Mouse (Mus musculus) hindbrain, embryonic 15.5 days (tissue): ENCODE measurements around the gene Cntn6. TPM values are rescaled to one million over a fixed set of nuclear protein-coding genes. Genes with fewer than 3 reads are reported as not detected.

Experiments used
- ATAC-seq: fragments of 200-750 bp; cut with Nextera tagmentation; 2 replicates; pipeline ENCODE4 v1.8.0; 2017; ENCODE audit warnings: low read depth, moderate number of reproducible peaks, moderate TSS enrichment; ENCODE audit not compliant: low FRiP score
- H3K27ac ChIP-seq: fragments of 300-500 bp; sonication (generic); replicated peaks from 2 replicates; pipeline ENCODE4 v1.5.1; 2015; ENCODE audit warnings: mild to moderate bottlenecking, inconsistent platforms
- H3K27me3 ChIP-seq: fragments of 300-500 bp; sonication (generic); 2 replicates; pipeline ENCODE4 v1.6.1; 2015; ENCODE audit warnings: control low read depth, inconsistent platforms
- H3K36me3 ChIP-seq: fragments of 300-500 bp; sonication (generic); 2 replicates; pipeline ENCODE4 v1.6.1; 2015; ENCODE audit warnings: control low read depth, inconsistent platforms
- H3K4me1 ChIP-seq: fragments of 300-500 bp; sonication (generic); replicated peaks from 2 replicates; pipeline ENCODE4 v1.6.1; 2015; ENCODE audit warnings: control low read depth, inconsistent platforms
- H3K4me2 ChIP-seq: fragments of 300-500 bp; sonication (generic); 2 replicates; pipeline ENCODE4 v1.6.1; 2015; ENCODE audit warnings: moderate library complexity, mild to moderate bottlenecking, inconsistent platforms
- H3K4me3 ChIP-seq: fragments of 300-500 bp; sonication (generic); 2 replicates; pipeline ENCODE4 v1.5.1; 2015; ENCODE audit warnings: mild to moderate bottlenecking, inconsistent platforms
- H3K9ac ChIP-seq: fragments of 300-500 bp; sonication (generic); 2 replicates; pipeline ENCODE4 v1.6.1; 2015; ENCODE audit warnings: inconsistent platforms
- H3K9me3 ChIP-seq: fragments of 300-500 bp; sonication (generic); 2 replicates; pipeline ENCODE4 v1.6.1; 2016; ENCODE audit warnings: control low read depth, inconsistent platforms
- WGBS: fragments of 180-500 bp; shearing (Covaris S2); methylation state at CpG from one replicate; pipeline ENCODE4 v1.1.7; 2015; 5-methylcytosine and 5-hydroxymethylcytosine counted together
- polyA plus RNA-seq: library from polyadenylated mRNA; unstranded; fragments of >200 nt; fragmentation: Nextera tagmentation; extraction: Ambion mirVana; gene quantifications from 2 replicates; pipeline ENCODE4 v1.2.1, GENCODE M21; 2015

Cntn6 gene
- polyA plus RNA-seq, 1 experiment from 2014 or later: 12.7 TPM

DNA sequence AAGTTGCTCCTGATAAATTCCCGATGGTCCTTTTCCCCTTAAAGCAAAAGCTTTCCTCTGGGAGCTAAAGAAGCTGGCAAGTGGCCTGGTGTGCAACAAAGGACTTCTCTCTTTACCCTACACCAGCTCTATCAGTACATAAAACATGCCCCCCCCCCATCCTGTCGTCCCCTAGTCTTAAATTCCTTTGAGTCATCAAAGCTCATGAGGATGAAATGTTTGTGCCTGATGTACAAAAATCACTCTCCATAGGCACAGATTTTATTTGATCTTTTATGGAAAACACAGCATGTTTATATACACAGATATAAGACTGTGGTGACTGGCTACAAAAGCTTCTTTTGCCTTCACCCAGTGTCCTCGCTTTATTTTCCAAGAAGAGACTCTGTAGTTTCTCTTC lies 112.6 kb downstream of the Cntn6 start:
- Histone ChIP-seq H3K36me3 (no peaks in the 10 kb centered on the region), H3K27ac (no peak overlapping the region), H3K9me3 (no peaks in the 10 kb centered on the region), H3K9ac (no peak overlapping the region), H3K4me2 (no peak overlapping the region), H3K4me1 (0 out of 2 replicates have a peak, but pooled peaks cover 3% of the 10 kb centered on the region), H3K4me3 (no peak overlapping the region), H3K27me3 (no peaks in the 10 kb centered on the region)
- 36% methylated on average over 3 of the region's 3 CpGs for WGBS
- no peak for ATAC-seq

DNA sequence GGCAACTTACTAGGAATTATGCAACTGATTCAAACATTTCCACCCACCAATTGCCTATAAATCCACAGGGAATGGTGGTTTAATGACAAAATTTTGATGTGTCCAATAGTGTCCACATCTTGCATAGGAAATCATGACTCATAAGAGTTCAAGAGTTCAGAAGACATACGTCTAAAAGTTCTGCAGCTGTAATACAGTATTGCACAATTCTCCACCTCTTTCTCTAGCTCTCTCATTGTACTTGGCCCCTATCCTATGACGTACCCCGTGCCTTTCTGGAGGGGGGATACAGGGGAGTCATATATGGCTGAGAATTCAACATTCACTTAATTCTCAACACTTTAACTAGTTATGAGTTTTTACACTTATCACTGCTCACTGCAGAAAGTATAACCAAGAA lies 160.9 kb downstream of the Cntn6 start:
- ATAC-seq: no peak
- WGBS: 87% methylated on average over 3 of the region's 3 CpGs
- no peaks in the 10 kb centered on the region for H3K9me3 ChIP-seq
- H3K4me2 ChIP-seq: no peak overlapping the region
- H3K27ac ChIP-seq: no peak overlapping the region
- H3K27me3 ChIP-seq: no peaks in the 10 kb centered on the region
- H3K4me1 ChIP-seq: no peaks in the 10 kb centered on the region
- H3K9ac ChIP-seq: no peak overlapping the region
- no peak overlapping the region for H3K4me3 ChIP-seq
- no peaks in the 10 kb centered on the region for H3K36me3 ChIP-seq

DNA sequence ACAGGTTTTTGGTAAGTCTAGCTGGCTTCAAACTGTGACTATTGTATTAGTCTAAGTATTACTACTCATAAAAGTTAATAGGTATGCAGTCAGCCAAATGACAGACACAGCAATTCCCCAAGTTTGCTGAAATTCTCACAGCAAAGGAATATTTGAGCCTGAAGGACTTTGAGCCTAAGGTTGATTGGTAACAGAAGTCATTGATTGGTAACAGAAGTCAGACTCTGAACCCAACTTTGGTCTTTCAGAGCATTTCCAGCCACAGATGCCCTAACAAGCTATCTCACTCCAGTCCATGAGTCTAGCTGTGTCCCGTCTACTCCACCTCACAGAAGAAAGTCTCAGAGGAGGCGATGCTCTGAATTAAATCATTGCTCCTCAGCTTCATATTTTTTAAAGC lies 176.1 kb downstream of the Cntn6 start:
- Histone ChIP-seq H3K4me2 (no peak overlapping the region), H3K36me3 (no peaks in the 10 kb centered on the region), H3K4me3 (no peak overlapping the region), H3K9me3 (no peaks in the 10 kb centered on the region), H3K27me3 (no peaks in the 10 kb centered on the region), H3K9ac (no peak overlapping the region), H3K4me1 (no peaks in the 10 kb centered on the region), H3K27ac (no peak overlapping the region)
- WGBS: 96% methylated on average over 2 of the region's 2 CpGs
- no peak for ATAC-seq

DNA sequence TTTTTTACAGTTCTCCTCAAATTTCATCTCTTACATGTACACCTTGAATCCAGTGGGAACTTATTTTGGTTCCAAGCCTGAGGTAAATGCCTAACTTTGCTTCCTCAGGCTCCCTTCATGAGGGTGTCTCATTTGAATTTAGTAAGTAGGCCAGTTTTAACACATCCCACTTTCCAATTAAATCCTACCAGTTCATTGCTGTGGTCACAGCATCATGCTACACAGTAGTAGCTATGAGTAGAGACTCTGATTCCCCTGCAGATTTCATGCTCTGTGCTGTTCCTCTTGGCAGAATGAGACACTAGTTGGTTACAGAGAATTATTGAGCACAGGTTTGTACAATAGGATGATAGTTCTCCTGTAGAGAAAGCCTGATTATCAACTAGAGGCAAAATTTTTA lies 181.7 kb downstream of the Cntn6 start:
- no peak for ATAC-seq
- Histone ChIP-seq H3K4me3 (no peak overlapping the region), H3K27me3 (no peaks in the 10 kb centered on the region), H3K9ac (no peak overlapping the region), H3K4me2 (no peak overlapping the region), H3K4me1 (no peaks in the 10 kb centered on the region), H3K9me3 (no peaks in the 10 kb centered on the region), H3K36me3 (no peaks in the 10 kb centered on the region), H3K27ac (no peak overlapping the region)

DNA sequence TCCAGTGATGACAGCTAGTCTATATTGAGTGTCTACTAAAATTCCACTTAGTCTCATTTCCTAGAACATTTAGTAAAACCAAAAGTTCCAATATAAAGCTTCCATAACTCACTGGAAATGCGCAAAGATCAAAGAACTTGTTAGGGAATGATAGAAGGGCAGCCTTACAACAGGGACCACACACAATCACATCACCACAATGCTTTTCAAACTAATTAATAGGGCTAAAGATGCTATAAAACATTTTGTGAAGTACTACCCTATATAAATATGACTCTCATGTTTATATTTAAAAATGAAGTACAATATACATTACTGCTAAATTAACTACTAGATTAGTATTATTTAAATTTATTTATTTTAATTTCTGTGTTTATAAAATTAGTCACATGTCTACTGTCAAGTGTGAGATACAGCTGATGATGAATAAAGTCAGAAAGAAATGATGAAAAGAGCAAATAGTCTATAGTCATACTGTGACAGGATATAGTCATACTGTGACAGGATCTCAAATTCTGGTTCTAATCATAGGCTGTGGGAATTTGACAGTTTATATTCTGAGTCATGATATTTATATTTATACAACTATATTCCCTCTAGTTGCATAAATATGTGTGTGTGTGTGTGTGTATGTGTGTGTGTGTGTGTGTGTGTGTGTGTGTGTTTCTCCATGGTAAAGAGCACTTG lies 187.4 kb downstream of the Cntn6 start:
- Histone ChIP-seq H3K4me1 (no peaks in the 10 kb centered on the region), H3K27ac (no peak overlapping the region), H3K4me3 (no peak overlapping the region), H3K9me3 (no peaks in the 10 kb centered on the region), H3K4me2 (no peak overlapping the region), H3K27me3 (no peaks in the 10 kb centered on the region), H3K36me3 (no peaks in the 10 kb centered on the region), H3K9ac (no peak overlapping the region)
- no peak for ATAC-seq
- 96% methylated on average over 1 of the region's 1 CpGs for WGBS

DNA sequence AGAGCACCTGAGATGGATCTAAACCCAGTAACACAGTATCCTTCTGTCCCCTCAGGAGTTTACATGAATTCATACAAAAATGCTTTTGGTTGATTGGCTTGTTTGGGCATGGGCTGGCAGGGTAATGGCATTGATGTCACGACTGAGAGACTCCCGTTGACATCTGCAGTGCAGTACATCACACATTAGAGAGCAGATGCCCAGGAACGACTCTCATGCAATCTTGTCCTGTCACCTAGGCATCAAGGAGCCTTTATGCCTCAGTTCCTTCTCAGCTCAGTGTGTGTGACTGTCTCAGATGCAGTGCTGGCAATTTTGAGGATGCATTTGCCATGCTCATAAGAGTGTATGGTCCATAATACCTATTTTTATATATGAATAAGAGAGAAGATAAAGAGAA lies 195.4 kb downstream of the Cntn6 start:
- no peaks in the 10 kb centered on the region for H3K9me3 ChIP-seq

DNA sequence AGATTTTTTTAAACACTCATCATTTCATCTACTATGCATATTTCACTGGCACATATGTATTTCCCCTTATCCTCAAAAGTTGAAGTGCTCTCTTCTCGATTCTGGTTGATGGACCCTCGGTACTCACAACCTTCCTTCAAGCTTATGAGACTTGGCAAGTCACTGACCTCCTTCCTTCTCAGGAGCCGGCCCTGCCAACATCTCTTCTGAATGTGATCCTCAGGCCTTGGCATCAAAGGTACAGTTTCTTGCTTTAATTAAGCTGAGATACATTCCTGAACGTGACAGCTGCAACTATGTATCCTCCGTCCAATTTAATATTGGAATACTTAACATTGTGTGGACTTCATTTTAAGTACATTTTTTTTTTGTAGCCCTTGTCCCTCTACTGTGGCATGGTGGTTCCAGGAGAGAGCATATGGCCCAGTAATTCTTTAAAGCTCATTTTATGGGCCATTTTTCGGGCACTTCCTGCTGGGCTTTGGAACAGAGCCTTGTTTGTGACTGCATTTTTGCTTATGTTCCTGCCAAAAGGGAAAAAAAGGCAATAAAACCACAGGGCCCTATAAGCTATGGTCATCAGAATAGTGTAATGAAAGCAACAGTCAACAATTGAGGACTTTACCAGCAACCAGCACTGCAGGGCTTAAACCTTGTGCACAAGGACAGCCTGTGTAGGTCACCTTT lies 196.0 kb downstream of the Cntn6 start:
- Histone ChIP-seq H3K9ac (no peak overlapping the region), H3K4me1 (no peaks in the 10 kb centered on the region), H3K4me2 (no peak overlapping the region), H3K27me3 (no peaks in the 10 kb centered on the region), H3K27ac (no peak overlapping the region), H3K4me3 (no peak overlapping the region), H3K9me3 (no peaks in the 10 kb centered on the region), H3K36me3 (no peaks in the 10 kb centered on the region)
- 74% methylated on average over 6 of the region's 6 CpGs for WGBS
- no peak for ATAC-seq

More for the DNA sequence above, 195.4 kb downstream of the Cntn6 start:
- no peaks in the 10 kb centered on the region for H3K36me3 ChIP-seq
- 67% methylated on average over 3 of the region's 3 CpGs for WGBS
- peak; percentile 23; the same call in 1 of the 2 replicates for ATAC-seq
- H3K27ac ChIP-seq: no peak overlapping the region
- no peak overlapping the region for H3K4me3 ChIP-seq
- no peaks in the 10 kb centered on the region for H3K27me3 ChIP-seq
- H3K4me2 ChIP-seq: no peak overlapping the region
- H3K9ac ChIP-seq: no peak overlapping the region
- H3K4me1 ChIP-seq: no peaks in the 10 kb centered on the region

DNA sequence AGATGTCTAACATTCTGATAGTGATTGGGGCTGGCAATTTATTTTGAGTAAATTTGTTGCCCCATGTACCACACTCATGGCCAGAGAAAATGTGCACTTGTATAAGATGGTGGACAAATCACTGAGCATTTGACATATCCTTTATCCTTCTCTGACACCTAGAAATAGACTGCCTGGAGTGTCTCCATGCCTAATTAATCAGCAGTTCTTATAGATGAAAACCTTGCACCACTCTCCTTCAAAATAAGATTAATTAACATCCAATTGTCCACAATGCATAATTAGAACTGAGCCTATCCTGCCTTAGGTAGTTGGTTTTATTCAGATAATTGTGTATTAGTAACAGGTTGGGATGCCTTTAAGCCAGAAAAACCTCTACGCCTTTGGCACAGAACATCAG lies 236.0 kb downstream of the Cntn6 start:
- Histone ChIP-seq H3K36me3 (no peaks in the 10 kb centered on the region), H3K9ac (no peak overlapping the region), H3K4me2 (no peak overlapping the region), H3K9me3 (no peaks in the 10 kb centered on the region), H3K27ac (no peak overlapping the region), H3K27me3 (no peaks in the 10 kb centered on the region), H3K4me3 (no peak overlapping the region), H3K4me1 (no peaks in the 10 kb centered on the region)
- no peak for ATAC-seq
- 80% methylated on average over 1 of the region's 1 CpGs for WGBS

DNA sequence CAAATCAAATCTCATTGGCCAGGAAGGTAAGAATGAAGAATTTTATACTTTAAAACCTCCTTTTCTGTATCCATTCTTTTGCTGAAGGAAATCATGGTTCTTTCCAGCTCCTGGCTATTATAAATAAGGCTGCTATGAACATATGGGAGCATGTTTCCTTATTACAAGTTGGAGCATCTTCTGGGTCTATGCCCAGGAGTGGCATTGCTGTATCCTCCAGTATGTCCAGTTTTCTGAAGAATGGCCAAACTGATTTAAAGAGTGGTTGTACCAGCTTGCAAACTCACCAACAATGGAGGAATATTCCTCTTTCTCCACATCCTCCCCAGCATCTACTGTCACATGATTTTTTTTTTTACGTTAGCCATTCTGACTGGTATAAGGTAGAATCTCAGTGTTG lies 241.7 kb downstream of the Cntn6 start:
- no peaks in the 10 kb centered on the region for H3K9me3 ChIP-seq
- ATAC-seq: no peak
- no peaks in the 10 kb centered on the region for H3K27me3 ChIP-seq
- no peak overlapping the region for H3K9ac ChIP-seq
- no peaks in the 10 kb centered on the region for H3K36me3 ChIP-seq
- H3K27ac ChIP-seq: no peak overlapping the region
- H3K4me1 ChIP-seq: no peaks in the 10 kb centered on the region
- no peak overlapping the region for H3K4me3 ChIP-seq
- WGBS: 97% methylated on average over 1 of the region's 1 CpGs
- H3K4me2 ChIP-seq: no peak overlapping the region

DNA sequence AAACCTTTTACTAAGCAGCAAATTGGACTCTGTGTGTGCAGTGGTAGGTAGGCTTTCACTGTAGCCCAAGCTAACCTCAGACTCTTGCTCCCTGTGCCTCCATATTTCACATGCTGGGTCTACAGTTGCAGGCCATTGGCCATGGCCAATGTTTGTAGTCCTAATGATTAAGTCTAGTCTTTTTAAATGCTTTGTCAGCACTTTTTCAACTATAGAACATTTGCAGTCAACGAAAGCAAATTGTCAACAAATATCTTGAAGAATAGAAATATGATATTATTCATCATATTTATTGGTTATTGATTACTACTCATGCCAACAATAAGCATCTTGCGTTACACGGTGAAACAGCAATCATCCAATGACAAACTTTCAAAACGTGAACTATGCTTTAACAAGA lies 246.4 kb downstream of the Cntn6 start:
- H3K9ac ChIP-seq: no peak overlapping the region
- no peak overlapping the region for H3K4me3 ChIP-seq
- H3K9me3 ChIP-seq: no peaks in the 10 kb centered on the region
- H3K27ac ChIP-seq: no peak overlapping the region
- ATAC-seq: no peak
- H3K36me3 ChIP-seq: no peaks in the 10 kb centered on the region
- H3K4me2 ChIP-seq: no peak overlapping the region
- no peaks in the 10 kb centered on the region for H3K4me1 ChIP-seq
- 93% methylated on average over 4 of the region's 4 CpGs for WGBS
- H3K27me3 ChIP-seq: no peaks in the 10 kb centered on the region

DNA sequence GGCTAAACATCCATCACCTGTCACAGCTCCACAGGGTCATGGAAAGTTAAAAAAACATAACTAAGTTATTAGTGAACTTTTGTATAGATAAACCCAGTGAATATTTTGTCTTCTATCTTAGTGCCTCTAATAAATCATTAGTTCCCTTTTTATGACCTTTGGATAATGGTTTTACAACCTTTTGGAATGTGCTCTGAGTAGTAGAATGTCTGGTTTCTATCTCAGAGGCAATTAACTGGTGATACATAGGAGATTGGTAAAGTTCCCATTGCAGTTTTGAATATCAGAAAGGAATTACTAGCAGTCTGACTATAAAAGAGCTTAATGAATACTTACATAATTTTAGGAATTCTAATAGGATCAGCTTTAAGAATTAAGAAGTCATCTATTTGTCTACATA lies 265.5 kb downstream of the Cntn6 start:
- Histone ChIP-seq H3K4me2 (no peak overlapping the region), H3K27ac (no peak overlapping the region), H3K36me3 (no peaks in the 10 kb centered on the region), H3K9ac (no peak overlapping the region), H3K4me3 (no peak overlapping the region), H3K9me3 (no peaks in the 10 kb centered on the region), H3K27me3 (no peaks in the 10 kb centered on the region), H3K4me1 (no peaks in the 10 kb centered on the region)
- no peak for ATAC-seq

DNA sequence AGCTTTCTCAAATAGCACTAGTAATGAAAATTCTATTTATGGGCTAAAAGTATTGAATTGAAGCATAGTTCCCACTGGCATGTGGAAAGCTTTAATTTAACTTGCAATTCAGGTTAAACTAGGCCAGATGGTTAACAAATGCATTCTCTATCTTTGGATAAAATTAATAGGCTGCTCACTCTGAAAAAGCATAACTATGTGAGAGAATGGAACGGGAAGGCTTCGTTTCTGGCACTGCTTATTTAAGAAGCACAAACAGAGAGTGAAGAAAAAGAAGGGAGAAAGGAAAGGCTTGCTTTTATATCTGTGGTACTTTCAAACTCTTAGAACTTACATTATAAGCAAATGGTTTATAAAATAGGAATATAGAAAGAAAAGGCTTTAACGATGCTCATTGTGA lies 268.6 kb downstream of the Cntn6 start:
- Histone ChIP-seq H3K4me2 (no peak overlapping the region), H3K4me1 (no peaks in the 10 kb centered on the region), H3K27me3 (no peaks in the 10 kb centered on the region), H3K9me3 (no peaks in the 10 kb centered on the region), H3K4me3 (no peak overlapping the region), H3K27ac (no peak overlapping the region), H3K9ac (no peak overlapping the region), H3K36me3 (no peaks in the 10 kb centered on the region)
- 85% methylated on average over 3 of the region's 3 CpGs for WGBS
- ATAC-seq: no peak

DNA sequence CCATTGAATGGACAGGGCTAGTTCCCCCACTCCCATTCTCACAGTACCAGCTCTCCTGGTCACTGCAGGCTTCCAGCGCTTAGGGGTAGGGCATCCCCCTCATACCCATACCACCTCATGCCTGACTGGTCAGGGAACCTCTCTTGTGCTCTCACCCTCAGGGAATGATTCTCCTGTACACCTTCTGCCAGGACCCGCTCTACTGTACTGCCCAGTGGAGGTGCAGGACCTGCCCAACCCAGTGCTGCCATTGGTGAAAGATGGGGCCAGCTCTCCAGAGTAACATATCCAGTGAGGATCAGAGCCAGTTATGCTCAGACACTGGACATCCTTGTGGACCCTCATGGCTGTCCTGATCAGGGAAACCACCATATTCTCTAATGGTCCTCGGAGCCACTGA lies 291.3 kb downstream of the Cntn6 start:
- Histone ChIP-seq H3K9ac (no peak overlapping the region), H3K4me1 (no peaks in the 10 kb centered on the region), H3K27me3 (no peaks in the 10 kb centered on the region), H3K4me3 (no peak overlapping the region), H3K27ac (no peak overlapping the region), H3K4me2 (no peak overlapping the region), H3K9me3 (no peaks in the 10 kb centered on the region), H3K36me3 (no peaks in the 10 kb centered on the region)
- no peak; the same call in 1 of the 2 replicates for ATAC-seq
- WGBS: 93% methylated on average over 3 of the region's 3 CpGs
